Mouse (Mus musculus) kidney, postnatal 0 days (tissue): Measurements from ENCODE around the gene Ubash3a. TPM values are rescaled to one million over a fixed set of nuclear protein-coding genes. Genes with fewer than 3 reads are reported as not detected.

Experiments used
- ATAC-seq: fragments of 200-750 bp; cut with Nextera tagmentation; replicated peaks from 2 replicates; pipeline ENCODE4 v1.8.0; 2017; ENCODE audit warnings: low read depth, moderate number of reproducible peaks, moderate TSS enrichment, moderate library complexity; ENCODE audit not compliant: low FRiP score
- DNase-seq: peaks from one replicate; pipeline ENCODE4 v3.0.0-alpha.2; 2016; ENCODE audit warnings: low spot score
- H3K27ac ChIP-seq: fragments of 300-500 bp; sonication (generic); 2 replicates; pipeline ENCODE4 v1.5.1; 2014; ENCODE audit warnings: mild to moderate bottlenecking
- H3K27me3 ChIP-seq: fragments of 300-500 bp; sonication (generic); 2 replicates; pipeline ENCODE4 v1.6.1; 2014; ENCODE audit warnings: low read length, mixed read lengths; ENCODE audit not compliant: insufficient read depth
- H3K36me3 ChIP-seq: fragments of 300-500 bp; sonication (generic); 2 replicates; pipeline ENCODE4 v1.6.1; 2014; ENCODE audit warnings: low read length, mixed read lengths; ENCODE audit not compliant: insufficient read depth
- H3K4me1 ChIP-seq: fragments of 300-500 bp; sonication (generic); replicated peaks from 2 replicates; pipeline ENCODE4 v1.6.1; 2014; ENCODE audit warnings: antibody characterized with exemption, low read length, mixed read lengths; ENCODE audit not compliant: insufficient read depth
- H3K4me2 ChIP-seq: fragments of 300-500 bp; sonication (generic); 2 replicates; pipeline ENCODE4 v1.6.1; 2014; ENCODE audit warnings: mild to moderate bottlenecking, low read length, moderate library complexity, mixed read lengths
- H3K4me3 ChIP-seq: fragments of 300-500 bp; sonication (generic); replicated peaks from 2 replicates; pipeline ENCODE4 v1.5.1; 2014; ENCODE audit warnings: low read depth, low read length
- H3K9ac ChIP-seq: fragments of 300-500 bp; sonication (generic); 2 replicates; pipeline ENCODE4 v1.6.1; 2014; ENCODE audit warnings: low read depth, low read length
- H3K9me3 ChIP-seq: fragments of 300-500 bp; sonication (generic); replicated peaks from 2 replicates; pipeline ENCODE4 v1.6.1; 2016; ENCODE audit warnings: low read length, inconsistent platforms, mixed read lengths
- CTCF ChIP-seq: IDR thresholded peaks from 2 replicates; pipeline ENCODE4 v1.5.1; 2016; ENCODE audit warnings: antibody characterized with exemption, low read depth, mild to moderate bottlenecking, moderate library complexity
- WGBS: fragments of 180-500 bp; shearing (Covaris S2); extraction: QIAGEN DNeasy Blood & Tissue Kit; methylation state at CpG from one replicate; pipeline ENCODE4 v1.1.7; 2014; 5-methylcytosine and 5-hydroxymethylcytosine counted together
- polyA plus RNA-seq: library from polyadenylated mRNA; unstranded; fragments of >200 nt; fragmentation: Nextera tagmentation; extraction: Ambion mirVana; gene quantifications from 2 replicates; pipeline ENCODE4 v1.2.1, GENCODE M21; 2015

Ubash3a gene
- polyA plus RNA-seq, 1 experiment from 2014 or later = 0.14 TPM

DNA sequence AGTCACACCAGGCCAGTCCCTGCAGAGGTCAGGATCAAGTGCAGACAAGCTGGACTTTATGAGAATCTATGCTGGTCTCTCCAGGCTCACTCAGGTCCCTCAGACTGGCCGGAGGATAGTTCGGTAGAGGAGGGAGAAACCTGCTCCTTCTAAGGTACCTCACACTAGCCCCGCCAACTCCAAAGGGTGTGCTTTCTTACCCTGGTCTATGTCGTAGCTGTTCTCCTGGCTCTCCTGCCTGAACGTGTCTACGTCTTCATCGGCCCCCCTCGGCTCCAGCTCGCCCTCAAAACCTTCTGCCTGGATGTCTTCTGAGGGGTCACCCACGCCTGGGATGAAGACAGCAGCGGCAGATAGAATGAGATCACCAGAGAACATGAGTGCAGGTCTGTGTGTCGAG is 50.2 kb downstream of the Ubash3a start:
- Histone ChIP-seq H3K4me2 (no peak overlapping the region), H3K27me3 (no peaks in the 10 kb centered on the region), H3K4me3 (no peak overlapping the region), H3K9ac (no peak overlapping the region), H3K4me1 (no peaks in the 10 kb centered on the region), H3K27ac (no peak overlapping the region), H3K36me3 (no peaks in the 10 kb centered on the region), H3K9me3 (no peaks in the 10 kb centered on the region)
- 82% methylated on average over 12 of the region's 12 CpGs for WGBS
- no peak for DNase-seq
- no peak for TF ChIP-seq CTCF
- no peak for ATAC-seq

DNA sequence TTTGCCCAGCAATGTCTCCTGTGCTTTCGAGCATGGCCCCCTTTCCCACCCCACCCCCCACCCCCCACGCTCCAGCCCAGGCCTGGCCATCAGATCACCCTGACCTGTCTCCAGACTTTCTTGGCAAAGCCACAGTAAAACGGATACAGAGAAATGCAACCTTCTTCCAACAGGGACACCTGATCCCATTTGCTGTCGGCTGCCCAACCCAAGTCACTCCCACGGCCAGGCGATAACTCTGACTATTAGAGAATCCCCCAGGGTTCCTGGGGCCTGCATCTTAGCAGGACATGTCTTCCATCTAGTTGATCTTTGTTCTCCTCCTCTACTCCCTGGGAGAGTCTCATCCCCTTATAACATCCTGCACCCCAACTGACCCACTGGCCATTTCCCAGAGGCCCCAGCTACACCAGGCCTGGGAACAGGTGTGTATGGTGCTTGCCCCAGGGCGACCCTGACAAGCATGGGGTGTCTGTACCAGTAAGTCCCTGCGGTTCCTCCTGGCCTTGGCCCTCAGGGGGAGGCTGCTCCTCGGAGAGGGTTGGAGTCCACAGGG is 50.7 kb downstream of the Ubash3a start:
- no peaks in the 10 kb centered on the region for H3K4me1 ChIP-seq
- 57% methylated on average over 9 of the region's 9 CpGs for WGBS
- no peak overlapping the region for H3K27ac ChIP-seq
- no peak overlapping the region for H3K9ac ChIP-seq
- H3K9me3 ChIP-seq = no peaks in the 10 kb centered on the region
- DNase-seq (peak; percentile 55), ATAC-seq (no peak)
- H3K27me3 ChIP-seq = no peaks in the 10 kb centered on the region
- no peaks in the 10 kb centered on the region for H3K36me3 ChIP-seq
- no peak for TF ChIP-seq CTCF
- no peak overlapping the region for H3K4me3 ChIP-seq
- no peak overlapping the region for H3K4me2 ChIP-seq

DNA sequence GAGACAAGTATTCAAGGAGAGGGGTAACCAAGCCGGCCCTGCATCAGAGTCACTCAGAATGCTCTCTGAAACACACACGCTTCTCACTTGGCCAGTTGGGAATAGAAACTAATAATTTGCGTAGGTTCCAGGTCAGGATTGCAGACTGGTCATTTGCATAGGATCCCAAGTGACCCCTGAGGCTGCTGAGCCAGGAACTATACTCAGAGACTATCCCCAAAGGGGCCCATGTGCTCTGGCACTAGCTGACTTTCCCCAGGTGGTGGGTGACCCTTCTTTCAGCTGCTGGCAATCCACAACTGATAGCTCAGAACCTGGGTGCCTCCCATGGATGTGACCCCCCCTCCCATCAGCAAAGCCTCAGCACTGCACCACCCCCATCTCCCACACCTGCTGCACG is 51.5 kb downstream of the Ubash3a start:
- ATAC-seq (no peak), DNase-seq (no peak)
- TF ChIP-seq CTCF = no peak
- Histone ChIP-seq H3K27ac (no peak overlapping the region), H3K27me3 (no peaks in the 10 kb centered on the region), H3K4me3 (no peak overlapping the region), H3K9ac (no peak overlapping the region), H3K9me3 (no peaks in the 10 kb centered on the region), H3K36me3 (no peaks in the 10 kb centered on the region), H3K4me2 (no peak overlapping the region), H3K4me1 (no peaks in the 10 kb centered on the region)
- 80% methylated on average over 4 of the region's 4 CpGs for WGBS

DNA sequence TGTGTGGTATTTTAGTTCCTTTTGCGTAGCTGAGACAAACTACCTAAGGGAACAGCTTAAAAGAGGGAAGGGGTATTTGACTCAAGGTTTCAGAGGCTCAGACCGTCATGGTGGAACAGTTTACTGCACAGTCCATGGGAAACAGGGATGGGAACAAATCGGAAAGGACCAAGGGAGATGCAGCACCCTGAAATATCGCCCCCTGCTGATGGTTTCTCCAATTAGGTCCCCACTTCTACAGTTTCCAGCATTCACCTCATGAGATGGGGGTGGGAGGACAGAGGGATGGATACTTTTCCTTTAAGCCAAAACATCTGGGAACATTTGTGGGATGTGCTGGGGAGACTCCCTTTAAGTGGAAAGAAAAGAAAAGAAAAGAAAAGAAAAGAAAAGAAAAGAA is 52.2 kb downstream of the Ubash3a start:
- no peak overlapping the region for H3K9ac ChIP-seq
- no peaks in the 10 kb centered on the region for H3K27me3 ChIP-seq
- no peak overlapping the region for H3K4me2 ChIP-seq
- H3K9me3 ChIP-seq = no peaks in the 10 kb centered on the region
- no peaks in the 10 kb centered on the region for H3K4me1 ChIP-seq
- H3K36me3 ChIP-seq = no peaks in the 10 kb centered on the region
- DNase-seq (no peak), ATAC-seq (no peak)
- 86% methylated on average over 4 of the region's 4 CpGs for WGBS
- peak; percentile 39 for TF ChIP-seq CTCF
- no peak overlapping the region for H3K27ac ChIP-seq
- no peak overlapping the region for H3K4me3 ChIP-seq

DNA sequence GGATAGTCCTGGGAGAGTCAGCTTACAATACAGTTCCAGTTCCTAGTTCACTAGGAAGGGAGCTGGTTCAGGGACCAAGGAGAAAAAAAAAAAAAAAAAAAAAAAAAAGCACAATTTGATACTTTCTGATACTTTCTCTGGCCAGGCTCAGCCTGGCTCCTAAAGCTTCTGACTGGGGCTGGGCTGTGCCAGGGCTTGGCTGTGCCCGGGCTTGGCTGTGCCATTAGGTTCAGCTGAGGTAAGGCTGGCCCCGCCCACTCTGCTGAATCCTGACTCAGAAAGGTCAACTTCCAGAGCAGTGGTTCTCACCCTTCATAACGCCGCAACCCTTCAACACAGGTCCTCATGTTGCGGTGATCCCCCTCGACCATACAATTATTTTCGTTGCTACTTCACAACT is 52.8 kb downstream of the Ubash3a start:
- H3K4me1 ChIP-seq = no peaks in the 10 kb centered on the region
- TF ChIP-seq CTCF = no peak
- H3K27me3 ChIP-seq = no peaks in the 10 kb centered on the region
- no peaks in the 10 kb centered on the region for H3K36me3 ChIP-seq
- H3K9ac ChIP-seq = no peak overlapping the region
- no peak overlapping the region for H3K4me3 ChIP-seq
- DNase-seq (no peak), ATAC-seq (no peak)
- no peak overlapping the region for H3K4me2 ChIP-seq
- H3K27ac ChIP-seq = no peak overlapping the region
- no peaks in the 10 kb centered on the region for H3K9me3 ChIP-seq
- WGBS = 48% methylated on average over 7 of the region's 7 CpGs

DNA sequence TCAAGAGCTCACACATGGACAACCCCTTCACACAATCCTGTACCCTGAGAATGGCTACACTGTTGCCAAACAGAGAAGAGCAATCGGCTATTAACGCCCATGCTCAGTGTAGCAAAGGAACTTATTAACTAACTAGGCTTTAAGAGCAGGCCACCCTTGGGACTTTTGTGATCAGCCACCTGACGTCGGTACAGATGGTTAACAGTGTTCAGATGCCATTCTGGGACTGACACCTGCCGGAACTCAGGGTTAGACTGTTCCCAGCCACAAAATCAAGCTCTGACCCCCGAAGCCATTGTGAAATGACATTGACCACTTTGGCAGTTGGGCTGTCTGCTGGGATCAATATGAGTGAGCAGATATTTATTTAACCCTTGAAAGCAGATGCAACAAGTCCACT is 53.7 kb downstream of the Ubash3a start:
- Histone ChIP-seq H3K27ac (no peak overlapping the region), H3K4me3 (no peak overlapping the region), H3K27me3 (no peaks in the 10 kb centered on the region), H3K9ac (no peak overlapping the region), H3K36me3 (no peaks in the 10 kb centered on the region), H3K4me2 (no peak overlapping the region), H3K9me3 (no peaks in the 10 kb centered on the region), H3K4me1 (no peaks in the 10 kb centered on the region)
- ATAC-seq = no peak
- TF ChIP-seq CTCF = no peak
- WGBS = 67% methylated on average over 6 of the region's 6 CpGs
- DNase-seq = no peak

DNA sequence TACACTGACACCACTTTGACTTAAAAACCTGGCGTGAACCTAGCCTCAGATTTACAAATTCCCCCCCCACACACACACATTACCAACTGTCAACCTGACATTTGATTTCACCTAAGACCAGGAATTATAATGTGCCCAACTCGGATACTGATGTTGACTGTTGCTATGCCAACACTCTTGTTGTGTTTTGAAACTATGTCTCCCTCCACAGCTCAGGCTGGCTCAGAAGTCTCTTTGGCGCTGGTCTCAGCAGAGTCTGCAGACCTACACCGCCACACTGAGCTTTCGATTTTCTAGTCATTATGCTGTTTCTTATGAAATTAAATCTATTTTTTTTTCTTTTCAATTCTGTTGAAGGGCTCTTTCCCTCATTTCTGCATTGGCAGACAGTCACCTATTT is 55.0 kb downstream of the Ubash3a start:
- Histone ChIP-seq H3K4me3 (no peak overlapping the region), H3K27me3 (no peaks in the 10 kb centered on the region), H3K36me3 (no peaks in the 10 kb centered on the region), H3K4me2 (no peak overlapping the region), H3K27ac (no peak overlapping the region), H3K9ac (no peak overlapping the region), H3K4me1 (no peaks in the 10 kb centered on the region), H3K9me3 (no peaks in the 10 kb centered on the region)
- no peak for ATAC-seq
- TF ChIP-seq CTCF = no peak
- DNase-seq = no peak
- 50% methylated on average over 5 of the region's 5 CpGs for WGBS
